Mouse (Mus musculus) heart, embryonic 16.5 days (tissue): Measurements from ENCODE around the gene Lbx2. TPM values are rescaled to one million over a fixed set of nuclear protein-coding genes. Genes with fewer than 3 reads are reported as not detected.
A peak's percentile ranks its signal among the peaks of the same experiment; 100 is the strongest.

Experiments used
- ATAC-seq: fragments of 200-750 bp; cut with Nextera tagmentation; replicated peaks from 2 replicates; pipeline ENCODE4 v1.8.0; 2017; ENCODE audit warnings: moderate number of reproducible peaks; ENCODE audit not compliant: insufficient read depth, low FRiP score; ENCODE audit errors: extremely low read depth
- H3K27ac ChIP-seq: fragments of 300-500 bp; sonication (generic); 2 replicates; pipeline ENCODE4 v1.5.1; 2014; ENCODE audit warnings: mild to moderate bottlenecking, low read length, control low read depth, moderate library complexity
- H3K27me3 ChIP-seq: fragments of 300-500 bp; sonication (generic); 2 replicates; pipeline ENCODE4 v1.6.1; 2014; ENCODE audit warnings: low read length, mixed read lengths; ENCODE audit not compliant: control insufficient read depth, insufficient read depth
- H3K36me3 ChIP-seq: fragments of 300-500 bp; sonication (generic); 2 replicates; pipeline ENCODE4 v1.6.1; 2014; ENCODE audit not compliant: control insufficient read depth, insufficient read depth
- H3K4me1 ChIP-seq: fragments of 300-500 bp; sonication (generic); 2 replicates; pipeline ENCODE4 v1.6.1; 2014; ENCODE audit warnings: low read length, mixed read lengths; ENCODE audit not compliant: control insufficient read depth, insufficient read depth
- H3K4me2 ChIP-seq: fragments of 300-500 bp; sonication (generic); 2 replicates; pipeline ENCODE4 v1.6.1; 2014; ENCODE audit warnings: low read depth, mild to moderate bottlenecking, control low read depth, low read length
- H3K4me3 ChIP-seq: fragments of 300-500 bp; sonication (generic); 2 replicates; pipeline ENCODE4 v1.5.1; 2014; ENCODE audit warnings: mild to moderate bottlenecking, control low read depth, low read length
- H3K9ac ChIP-seq: fragments of 300-500 bp; sonication (generic); 2 replicates; pipeline ENCODE4 v1.6.1; 2014; ENCODE audit warnings: low read length, control low read depth
- H3K9me3 ChIP-seq: fragments of 300-500 bp; sonication (generic); replicated peaks from 2 replicates; pipeline ENCODE4 v1.6.1; 2016; ENCODE audit warnings: low read length; ENCODE audit not compliant: control insufficient read depth
- WGBS: fragments of 180-500 bp; shearing (Covaris S2); extraction: QIAGEN DNeasy Blood & Tissue Kit; methylation state at CpG from one replicate; pipeline ENCODE4 v1.1.7; 2014; 5-methylcytosine and 5-hydroxymethylcytosine counted together
- polyA plus RNA-seq: library from polyadenylated mRNA; unstranded; fragments of >200 nt; fragmentation: Nextera tagmentation; extraction: Ambion mirVana; gene quantifications from 2 replicates; pipeline ENCODE4 v1.2.1, GENCODE M21; 2015

Gene Lbx2
- polyA plus RNA-seq, 1 experiment from 2014 or later: 0.35 TPM

DNA sequence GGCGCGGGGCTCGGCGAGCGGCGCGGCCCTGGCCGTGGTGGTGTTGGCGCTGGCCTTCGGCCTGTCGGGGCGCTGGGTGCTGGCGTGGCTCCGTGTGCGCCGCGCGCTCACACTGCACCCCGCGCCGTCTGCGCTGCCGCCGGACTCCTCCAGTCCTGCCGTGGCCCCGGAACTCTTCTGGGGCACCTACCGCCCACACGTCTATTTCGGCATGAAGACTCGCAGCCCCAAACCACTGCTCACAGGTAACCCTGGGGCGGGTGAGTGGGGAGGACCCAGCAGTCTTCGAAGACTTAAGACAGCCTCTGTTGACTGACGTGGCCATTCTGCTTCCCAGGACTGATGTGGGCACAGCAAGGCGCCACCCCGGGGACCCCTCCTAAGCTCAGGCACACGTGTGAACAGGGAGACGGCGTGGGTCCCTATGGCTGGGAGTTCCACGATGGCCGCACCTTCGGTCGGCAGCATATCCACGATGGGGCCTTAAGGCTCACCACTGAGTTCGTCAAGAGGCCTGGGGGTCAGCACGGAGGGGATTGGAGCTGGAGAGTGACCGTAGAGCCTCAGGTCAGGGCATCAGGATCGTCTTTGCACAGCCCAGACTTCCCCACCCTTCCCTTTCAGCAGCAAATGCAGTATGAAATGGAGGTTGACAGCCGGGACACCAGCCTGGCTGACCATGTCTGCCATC lies 29.7 kb downstream of the Lbx2 start:
- peaks cover 35% of the 10 kb centered on the region for H3K4me1 ChIP-seq
- peak overlapping the region; percentile 99 for H3K4me2 ChIP-seq
- no peaks in the 10 kb centered on the region for H3K9me3 ChIP-seq
- no peaks in the 10 kb centered on the region for H3K27me3 ChIP-seq
- H3K27ac ChIP-seq: peak overlapping the region; percentile 83
- H3K9ac ChIP-seq: peak overlapping the region; percentile 90
- ATAC-seq: peak; percentile 20
- peaks cover 12% of the 10 kb centered on the region for H3K36me3 ChIP-seq
- WGBS: under 1% methylated on average over 32 of the region's 48 CpGs
- H3K4me3 ChIP-seq: peak overlapping the region; percentile 87

DNA sequence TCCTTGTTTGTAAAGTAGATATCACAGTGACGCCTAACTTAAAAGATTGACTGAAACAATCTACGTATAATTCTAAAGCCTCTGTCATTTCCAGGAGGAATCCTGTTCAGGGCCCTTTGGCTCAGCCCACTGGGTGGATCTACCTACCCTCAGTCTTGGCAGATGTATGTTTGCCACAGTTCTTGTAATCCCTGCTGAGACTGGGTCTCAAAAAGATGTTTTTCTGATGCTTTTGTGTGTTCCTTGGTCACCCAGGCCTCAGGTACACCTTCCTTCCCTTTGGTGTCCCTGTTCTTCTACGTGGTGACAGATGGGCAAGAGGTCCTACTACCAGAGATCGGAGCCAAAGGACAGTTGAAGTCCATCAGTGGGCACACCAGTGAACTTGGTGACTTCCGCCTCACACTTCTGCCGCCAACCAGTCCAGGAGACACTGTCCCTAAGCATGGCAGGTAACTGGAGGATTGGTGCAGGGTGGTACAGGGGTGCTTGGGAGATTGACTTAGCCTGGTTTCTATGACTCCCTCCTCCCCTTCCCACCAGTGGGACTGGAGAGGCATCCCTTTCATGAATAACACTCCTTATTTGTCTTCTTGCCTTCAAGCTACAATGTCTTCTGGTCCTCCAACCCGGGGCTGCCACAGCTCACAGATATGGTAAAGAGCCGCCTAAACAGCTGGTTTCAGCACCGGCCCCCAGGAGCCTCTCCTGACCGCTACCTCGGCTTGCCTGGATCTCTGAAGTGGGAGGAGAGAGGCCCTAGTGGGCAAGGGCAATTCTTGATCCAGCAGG lies 30.4 kb downstream of the Lbx2 start:
- 70% methylated on average over 11 of the region's 11 CpGs for WGBS
- Histone ChIP-seq H3K4me1 (peaks cover 36% of the 10 kb centered on the region), H3K36me3 (peaks cover 12% of the 10 kb centered on the region), H3K27ac (no peak overlapping the region), H3K9me3 (no peaks in the 10 kb centered on the region), H3K4me3 (peak overlapping the region; percentile 87), H3K27me3 (no peaks in the 10 kb centered on the region), H3K4me2 (peak overlapping the region; percentile 99), H3K9ac (peak overlapping the region; percentile 90)
- no peak for ATAC-seq

DNA sequence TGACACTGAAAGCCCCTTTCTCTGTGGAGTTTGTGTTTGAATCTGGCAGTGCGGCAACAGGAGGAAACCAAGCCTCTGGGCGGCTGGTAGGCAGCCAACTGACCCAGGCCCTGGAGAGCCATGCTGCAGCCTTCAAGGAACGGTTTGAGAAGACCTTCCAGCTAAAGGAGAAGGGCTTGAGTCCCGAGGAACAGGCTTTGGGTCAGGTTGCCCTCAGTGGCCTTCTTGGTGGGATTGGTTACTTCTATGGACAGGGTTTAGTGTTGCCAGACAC lies 30.9 kb downstream of the Lbx2 start:
- ATAC-seq: no peak
- Histone ChIP-seq H3K36me3 (peaks cover 12% of the 10 kb centered on the region), H3K27ac (no peak overlapping the region), H3K4me3 (no peak overlapping the region), H3K4me1 (peaks cover 33% of the 10 kb centered on the region), H3K27me3 (no peaks in the 10 kb centered on the region), H3K9me3 (no peaks in the 10 kb centered on the region), H3K4me2 (no peak overlapping the region), H3K9ac (no peak overlapping the region; the same call in 1 of the 2 replicates)
- WGBS: 76% methylated on average over 4 of the region's 4 CpGs

DNA sequence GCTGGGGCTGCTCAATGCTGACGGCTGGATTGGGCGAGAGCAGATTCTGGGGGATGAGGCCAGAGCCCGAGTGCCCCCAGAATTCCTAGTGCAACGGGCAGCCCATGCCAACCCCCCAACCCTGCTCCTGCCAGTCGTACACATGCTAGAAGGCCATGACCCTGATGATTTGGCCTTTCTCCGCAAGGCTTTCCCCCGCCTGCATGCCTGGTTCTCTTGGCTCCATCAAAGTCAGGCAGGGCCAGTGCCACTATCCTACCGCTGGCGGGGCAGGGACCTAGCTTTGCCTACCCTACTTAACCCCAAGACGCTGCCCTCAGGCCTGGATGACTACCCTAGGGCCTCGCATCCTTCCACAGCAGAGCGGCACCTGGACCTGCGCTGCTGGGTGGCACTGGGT lies 31.4 kb downstream of the Lbx2 start:
- H3K36me3 ChIP-seq: peaks cover 12% of the 10 kb centered on the region
- 91% methylated on average over 13 of the region's 13 CpGs for WGBS
- no peak overlapping the region for H3K9ac ChIP-seq
- ATAC-seq: no peak
- peaks cover 36% of the 10 kb centered on the region for H3K4me1 ChIP-seq
- no peak overlapping the region for H3K4me3 ChIP-seq
- no peak overlapping the region for H3K4me2 ChIP-seq
- H3K27me3 ChIP-seq: no peaks in the 10 kb centered on the region
- H3K9me3 ChIP-seq: no peaks in the 10 kb centered on the region
- no peak overlapping the region for H3K27ac ChIP-seq

DNA sequence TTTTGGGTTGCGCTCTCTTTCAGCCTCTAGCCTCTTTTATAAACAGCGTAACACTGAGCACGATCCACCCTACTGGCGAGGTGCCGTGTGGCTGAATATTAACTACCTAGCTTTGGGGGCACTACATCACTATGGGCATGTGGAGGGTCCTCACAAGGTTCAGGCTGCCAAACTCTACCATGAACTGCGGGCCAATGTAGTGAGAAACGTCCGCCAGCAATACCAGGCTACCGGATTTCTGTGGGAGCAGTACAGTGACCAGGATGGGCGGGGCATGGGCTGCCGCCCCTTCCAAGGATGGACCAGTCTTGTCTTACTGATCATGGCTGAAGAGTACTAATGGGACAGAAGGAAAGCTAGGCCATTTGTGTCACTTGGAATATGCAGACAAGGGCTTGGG lies 32.2 kb downstream of the Lbx2 start:
- Histone ChIP-seq H3K27ac (no peak overlapping the region), H3K4me3 (no peak overlapping the region), H3K36me3 (peaks cover 12% of the 10 kb centered on the region), H3K27me3 (no peaks in the 10 kb centered on the region), H3K4me2 (no peak overlapping the region), H3K9me3 (no peaks in the 10 kb centered on the region), H3K9ac (no peak overlapping the region), H3K4me1 (peaks cover 40% of the 10 kb centered on the region)
- WGBS: 86% methylated on average over 11 of the region's 11 CpGs
- ATAC-seq: no peak

DNA sequence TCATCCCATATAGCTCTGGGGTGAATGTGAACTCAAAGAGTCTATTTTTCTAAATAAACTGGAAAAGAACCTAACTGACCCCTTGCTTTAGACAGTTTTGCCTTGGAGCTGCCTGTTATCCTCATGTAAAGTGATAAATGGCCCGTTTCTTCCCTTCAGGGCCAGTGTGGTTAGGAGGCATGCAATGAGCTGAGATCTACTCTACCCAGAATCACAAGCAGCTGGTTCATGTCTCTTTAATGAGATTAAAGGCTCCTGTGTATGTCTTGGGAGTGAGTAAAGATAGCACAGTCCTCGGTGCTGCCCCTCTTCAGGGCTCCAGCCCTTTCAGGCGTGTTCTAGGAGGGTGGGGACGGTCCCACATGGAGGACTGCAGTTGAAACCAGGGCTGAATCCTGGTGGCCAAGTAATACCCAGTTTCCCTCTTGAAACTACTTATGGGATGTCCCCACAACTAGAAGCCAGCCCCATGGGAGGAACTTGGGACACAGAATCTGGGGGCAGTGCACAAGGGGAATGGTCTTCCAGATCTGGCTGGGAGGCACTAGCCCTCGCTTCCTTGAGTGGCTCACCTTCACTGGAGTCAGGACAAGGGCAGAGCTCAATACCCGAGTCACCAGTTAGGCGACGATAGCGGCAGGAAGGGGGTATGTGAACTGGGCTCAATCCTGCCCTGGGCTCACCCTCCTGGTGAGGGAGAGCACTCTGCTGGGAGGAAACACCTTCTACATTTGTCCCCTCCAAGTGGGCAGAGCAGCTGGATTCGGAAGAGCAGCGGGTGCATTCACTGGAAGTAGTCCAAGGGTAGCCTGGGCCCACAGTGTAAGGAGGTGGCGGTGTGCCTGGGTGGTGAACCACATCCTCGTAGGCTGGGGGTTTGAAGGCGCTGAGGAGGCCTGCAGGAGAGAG lies 32.9 kb downstream of the Lbx2 start:
- ATAC-seq: no peak
- Histone ChIP-seq H3K4me2 (no peak overlapping the region), H3K27ac (no peak overlapping the region), H3K9ac (no peak overlapping the region), H3K27me3 (no peaks in the 10 kb centered on the region), H3K4me3 (no peak overlapping the region), H3K4me1 (peaks cover 43% of the 10 kb centered on the region), H3K9me3 (no peaks in the 10 kb centered on the region), H3K36me3 (peaks cover 12% of the 10 kb centered on the region)
- 74% methylated on average over 14 of the region's 14 CpGs for WGBS

DNA sequence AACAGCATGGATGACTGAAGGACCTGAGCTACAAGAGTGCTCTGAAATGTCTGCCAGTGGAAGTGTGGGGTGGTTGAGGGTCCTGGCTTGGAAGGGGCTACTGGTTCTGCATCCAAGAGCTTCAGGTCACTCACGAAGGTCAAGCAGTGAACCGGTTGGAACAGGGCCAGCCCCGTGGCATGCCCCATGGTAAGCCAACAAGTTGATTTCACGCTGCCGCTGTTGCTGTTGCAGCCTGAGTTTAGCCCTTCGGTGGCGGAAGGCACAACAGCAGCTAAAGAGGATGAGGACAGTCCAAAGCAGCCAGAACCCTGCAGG lies 33.5 kb downstream of the Lbx2 start:
- peaks cover 43% of the 10 kb centered on the region for H3K4me1 ChIP-seq
- peaks cover 12% of the 10 kb centered on the region for H3K36me3 ChIP-seq
- H3K9ac ChIP-seq: peak overlapping the region; percentile 26; the same call in 1 of the 2 replicates
- H3K4me3 ChIP-seq: no peak overlapping the region
- ATAC-seq: no peak
- H3K9me3 ChIP-seq: no peaks in the 10 kb centered on the region
- no peaks in the 10 kb centered on the region for H3K27me3 ChIP-seq
- H3K27ac ChIP-seq: no peak overlapping the region
- 70% methylated on average over 7 of the region's 7 CpGs for WGBS
- H3K4me2 ChIP-seq: no peak overlapping the region

DNA sequence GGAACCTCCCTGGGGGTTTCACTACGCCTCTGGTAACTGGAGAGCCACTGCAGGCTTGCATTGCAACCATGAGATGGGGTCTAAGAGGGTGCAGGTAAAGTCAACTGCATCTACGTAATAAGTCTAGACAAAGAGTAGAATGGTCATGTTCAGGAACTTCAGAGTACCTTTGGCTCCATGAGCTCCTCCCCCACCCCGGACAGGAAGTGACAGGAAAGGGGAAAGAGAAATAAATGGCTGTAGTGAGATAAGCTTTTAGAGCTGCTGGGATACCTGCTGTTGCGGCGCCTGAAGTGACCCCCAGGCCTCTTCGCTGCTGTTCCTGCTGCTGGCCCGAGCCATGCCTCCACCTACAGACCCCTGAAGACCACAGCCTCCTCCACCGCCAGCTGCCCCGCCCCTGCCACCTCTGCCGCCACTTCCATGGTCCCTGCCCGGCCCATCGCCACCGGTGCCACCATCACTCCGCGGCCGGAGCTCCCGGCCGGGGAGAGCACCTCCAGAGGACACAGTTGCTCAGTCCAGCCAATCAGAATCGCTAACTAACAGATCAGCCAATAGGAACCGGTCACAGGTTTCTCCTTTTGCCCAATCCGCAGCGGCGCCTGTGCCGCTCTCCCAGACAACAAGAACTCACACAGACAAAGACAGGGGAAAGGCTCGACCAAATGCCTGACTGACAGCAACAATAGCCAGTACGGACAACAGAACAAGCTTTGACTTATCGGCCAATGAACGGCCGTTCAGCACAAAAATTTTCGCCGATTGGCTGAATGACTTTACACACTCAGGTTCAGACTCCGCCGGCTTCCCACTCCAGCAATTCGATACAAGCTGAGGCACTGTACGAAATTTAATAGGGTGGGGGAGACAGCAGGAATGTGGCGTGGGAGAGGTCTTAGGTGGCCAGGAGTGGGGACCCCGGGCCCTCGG lies 35.0 kb downstream of the Lbx2 start, which contains the start of gene Wbp1:
Gene Wbp1 (minus strand): TSS at position 630 of the 933 bp plus-strand sequence.
- peaks cover 12% of the 10 kb centered on the region for H3K36me3 ChIP-seq
- H3K27ac ChIP-seq: peak within 1 kb of the TSS; percentile 93
- peak within 1 kb of the TSS; percentile 89 for H3K9ac ChIP-seq
- peak; percentile 94 for ATAC-seq
- peaks cover 37% of the 10 kb centered on the region for H3K4me1 ChIP-seq
- peak within 1 kb of the TSS; percentile 83 for H3K4me3 ChIP-seq
- H3K9me3 ChIP-seq: no peaks in the 10 kb centered on the region
- H3K27me3 ChIP-seq: no peaks in the 10 kb centered on the region
- peak within 1 kb of the TSS; percentile 94 for H3K4me2 ChIP-seq
- WGBS: under 1% methylated on average over 37 of the region's 38 CpGs
